Mouse (Mus musculus) ovary, postnatal 36 days (tissue): ENCODE measurements around the gene Vmn1r30.

ENCODE experiments used
- DNase-seq: peaks from one replicate; pipeline ENCODE4 v3.0.0; 2022; ENCODE audit warnings: low spot score, mixed read lengths

Vmn1r30 gene

DNA sequence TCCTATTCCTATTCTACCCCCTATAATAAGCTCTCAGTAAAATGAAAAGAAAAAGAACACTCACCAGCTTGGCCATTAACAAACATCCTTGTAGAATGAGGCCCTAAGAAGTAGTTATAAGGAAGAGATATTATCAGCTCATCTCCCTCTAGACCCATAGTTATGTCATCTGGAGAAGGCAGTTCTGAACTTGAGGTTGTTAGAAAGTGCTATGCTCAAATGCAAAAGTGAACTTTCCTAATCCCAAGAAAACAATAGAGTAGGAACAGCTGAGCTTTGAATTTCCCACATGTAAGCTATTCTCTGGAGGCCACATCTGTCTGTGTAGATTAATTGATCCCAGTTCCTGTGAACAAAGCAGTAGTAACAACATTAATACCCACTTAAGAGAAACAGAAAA, at the start of gene Vmn1r30:
TSS of gene Vmn1r30 (minus strand) at position 101 of the 400 bp plus-strand sequence.
- DNase-seq: no peak

DNA sequence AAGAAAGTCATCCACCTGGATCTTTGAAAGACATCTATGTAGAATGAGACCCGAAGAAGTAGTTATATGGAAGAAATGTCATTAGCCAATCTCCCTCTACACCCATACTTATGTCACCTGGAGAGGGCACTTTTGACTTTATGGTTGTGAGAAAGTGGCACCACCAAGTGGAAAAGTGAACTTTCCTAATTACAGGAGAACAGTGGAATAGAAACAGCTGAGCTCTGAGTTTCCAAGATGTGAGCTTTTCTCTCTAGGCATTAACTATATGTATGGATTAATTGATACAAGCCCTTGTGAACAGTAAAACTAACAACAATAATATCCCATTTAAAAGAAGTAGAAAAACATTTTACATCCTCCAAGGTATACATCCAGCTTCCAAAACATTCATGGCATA, 32.0 kb upstream of the Vmn1r30 start, which contains the start of gene Vmn1r31:
TSS of gene Vmn1r31 (minus strand) at position 101 of the 400 bp plus-strand sequence.
- no peak for DNase-seq
